Mouse (Mus musculus): ENCODE measurements around the gene Pla2g1b.
"Not testable (repeated sequence)": the region's sequence is repeated elsewhere in the genome, so short reads cannot be mapped to it uniquely, and the experiment has no call there.

The Pla2g1b gene

DNA sequence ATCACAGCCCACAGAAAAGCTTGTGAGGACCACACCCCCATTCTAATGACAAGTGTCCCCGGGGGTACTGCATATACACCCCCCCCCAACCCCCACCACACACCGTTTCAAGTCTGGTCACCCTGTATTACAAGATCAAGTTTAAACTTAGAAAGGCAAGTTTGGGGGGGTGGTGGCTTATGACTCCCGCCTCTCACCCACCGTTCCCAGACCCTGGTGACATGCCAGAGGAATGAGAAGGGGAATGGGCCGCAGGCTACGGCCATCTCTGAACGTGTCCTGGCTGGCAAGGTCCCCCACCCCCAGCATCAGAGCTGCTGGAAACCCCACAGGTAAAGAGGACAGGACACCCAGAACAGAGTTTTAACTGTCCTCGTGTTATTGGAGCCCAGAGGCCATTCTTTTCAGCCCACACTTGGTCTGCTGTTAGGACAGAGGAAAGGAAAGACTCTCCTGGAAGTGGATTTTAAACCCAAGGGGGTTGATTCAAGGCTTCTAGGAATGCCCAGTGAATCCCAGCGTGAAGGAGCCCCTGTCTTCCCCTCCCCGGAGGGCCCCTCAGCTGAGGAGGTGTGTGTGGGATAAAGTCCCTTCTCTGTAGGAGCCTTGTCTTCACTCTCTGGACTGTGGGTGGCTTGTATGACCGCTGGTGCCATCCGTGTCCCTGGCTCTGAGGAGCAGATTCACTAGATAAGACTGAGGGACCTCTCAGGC is 41.4 kb downstream of the Pla2g1b start:
- peak in 1 of 2 experiments; percentile 34 for DNase-seq

- peak; percentile 44 to 65 for DNase-seq
Measured at GRCm38 (mm10) chr5:115507981-115508858, 42.2 kb downstream of the Pla2g1b start.

GRCm38 (mm10) chr5:115508859-115509147 is 42.7 kb downstream of the Pla2g1b start:
- DNase-seq, result no peak

- DNase-seq, result no peak
Measured at GRCm38 (mm10) chr5:115509321-115509761, 43.3 kb downstream of the Pla2g1b start.

DNA sequence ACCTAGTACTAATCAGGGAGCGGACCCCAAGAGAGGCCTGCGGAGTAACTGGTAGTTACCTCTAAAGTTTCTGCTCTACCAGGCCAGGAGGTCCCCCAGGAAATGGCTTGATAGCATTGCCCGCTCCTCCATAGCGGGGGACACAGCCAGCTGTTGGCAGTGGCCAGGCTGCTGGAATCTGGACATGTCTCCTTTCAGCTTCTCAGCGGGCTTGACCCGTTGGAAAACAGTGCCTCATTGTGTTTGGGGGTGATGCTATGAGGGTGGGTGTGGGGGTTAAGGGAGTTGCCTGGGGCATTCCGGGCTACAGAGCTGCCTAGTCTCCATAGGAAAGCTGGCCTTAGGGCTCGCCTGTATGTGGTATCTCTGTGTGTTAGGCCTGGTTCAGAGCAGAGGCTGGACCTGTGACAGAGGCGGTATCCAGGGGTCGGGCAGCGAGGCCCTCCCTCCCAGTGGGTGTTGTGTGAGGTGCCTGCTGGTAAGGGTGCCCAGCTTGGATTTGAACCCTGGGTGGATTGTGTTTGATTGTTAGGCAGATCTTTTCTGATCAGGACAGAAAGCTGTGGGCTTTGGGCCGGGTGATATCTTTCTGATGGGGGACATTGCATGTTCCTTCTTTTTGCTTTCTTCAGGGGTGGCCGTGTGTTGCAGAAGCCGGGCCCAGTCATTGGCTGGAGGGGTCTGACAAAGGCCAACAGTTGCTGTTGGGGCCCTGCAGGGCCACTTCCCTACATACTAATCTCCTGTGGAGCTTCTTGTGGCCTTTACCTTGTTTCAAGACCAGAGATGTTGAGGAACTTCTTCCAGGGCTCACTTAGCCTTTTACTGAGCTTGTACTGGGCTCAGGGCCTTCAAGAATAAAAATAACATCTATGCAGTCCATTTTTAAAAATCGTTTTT is 44.0 kb downstream of the Pla2g1b start:
- DNase-seq, result peak in 1 of 2 experiments; percentile 16

- no peak for DNase-seq
Measured at GRCm38 (mm10) chr5:115512375-115512774, 46.3 kb downstream of the Pla2g1b start.

GRCm38 (mm10) chr5:115513246-115513645 is 47.2 kb downstream of the Pla2g1b start:
- DNase-seq, result no peak

DNA sequence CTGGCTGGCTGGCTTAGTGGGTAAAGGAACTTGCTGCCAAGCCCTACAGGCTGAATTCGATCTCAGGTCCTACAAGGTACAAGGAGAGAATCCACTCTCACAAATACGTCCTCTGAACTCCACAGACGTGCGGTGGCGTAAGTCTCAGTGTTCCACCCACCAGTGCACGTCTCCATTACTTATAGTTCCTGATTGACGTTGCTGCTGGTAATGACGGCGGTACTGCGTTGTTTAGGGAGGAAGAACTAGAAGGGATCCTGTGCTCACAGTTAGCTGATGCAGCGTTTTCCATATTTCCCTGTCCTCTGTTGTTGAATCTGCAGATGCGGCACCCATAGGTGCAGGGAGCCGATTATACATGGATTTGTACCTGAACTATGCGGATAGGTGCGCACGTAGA is 47.7 kb downstream of the Pla2g1b start:
- no peak for DNase-seq

- no peak for DNase-seq
Measured at GRCm38 (mm10) chr5:115514346-115514745, 48.3 kb downstream of the Pla2g1b start.

GRCm38 (mm10) chr5:115514896-115515587 is 49.0 kb downstream of the Pla2g1b start:
- DNase-seq, result peak in 1 of 2 experiments; percentile 20

DNA sequence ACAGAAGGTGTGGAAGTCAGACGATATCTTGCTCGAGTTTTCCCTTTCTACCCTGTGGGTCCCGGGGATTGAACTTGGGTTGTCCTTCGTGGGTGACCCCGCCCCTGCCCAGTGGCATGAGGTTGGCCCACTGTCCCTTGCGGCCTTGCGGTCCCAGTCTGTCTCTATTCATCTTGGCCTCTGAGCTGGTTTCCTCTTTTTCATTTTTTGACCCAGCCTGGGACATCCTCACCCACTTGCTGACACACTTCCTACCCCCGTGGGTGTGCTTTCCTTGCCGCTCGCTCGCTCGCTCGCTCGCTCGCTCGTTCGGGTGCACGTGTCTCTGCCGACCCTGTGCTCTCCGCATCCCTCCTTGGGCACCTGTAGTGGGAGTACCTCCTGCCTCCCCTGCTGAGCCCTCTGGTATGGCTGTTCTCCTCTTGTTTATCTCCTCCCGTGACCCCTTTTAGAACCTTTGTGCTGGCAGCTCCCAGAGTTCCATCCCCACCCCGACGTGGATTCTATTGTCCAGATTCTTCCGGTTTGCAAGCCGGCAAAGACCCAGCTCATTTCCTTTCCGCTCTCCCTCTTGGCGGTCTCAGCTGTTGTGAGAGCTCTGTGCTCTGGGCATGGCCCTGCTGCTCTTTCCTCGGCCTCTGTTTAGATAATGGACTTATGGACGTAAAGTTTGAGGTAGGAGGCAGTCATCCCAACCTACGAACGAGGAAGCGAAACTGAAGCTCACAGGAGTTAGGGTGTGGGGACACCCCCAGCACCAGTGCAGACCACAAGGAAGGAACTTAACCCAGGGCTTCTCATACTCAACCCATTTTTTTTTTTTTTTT is 50.2 kb downstream of the Pla2g1b start:
- peak; percentile 51 to 64 for DNase-seq

DNA sequence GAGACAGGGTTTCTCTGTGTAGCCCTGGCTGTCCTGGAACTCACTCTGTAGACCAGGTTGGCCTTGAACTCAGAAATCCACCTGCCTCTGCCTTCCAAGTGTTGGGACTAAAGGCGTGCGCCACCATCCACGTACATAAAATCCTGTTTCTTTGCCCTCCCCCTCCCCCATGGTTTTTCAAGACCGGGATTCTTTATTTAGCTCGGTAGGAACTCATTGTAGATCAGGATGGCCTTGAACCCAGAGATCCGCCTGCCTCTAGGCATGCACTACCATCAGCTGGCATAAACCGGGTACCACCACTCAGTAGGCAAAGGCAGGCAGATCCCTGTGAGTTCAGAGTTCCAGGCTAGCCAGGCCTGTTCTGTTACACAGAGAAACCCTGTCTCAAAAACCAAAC is 50.8 kb downstream of the Pla2g1b start:
- no peak for DNase-seq

GRCm38 (mm10) chr5:115517501-115517900 is 51.4 kb downstream of the Pla2g1b start:
- peak in 1 of 2 experiments; percentile 38 for DNase-seq

DNA sequence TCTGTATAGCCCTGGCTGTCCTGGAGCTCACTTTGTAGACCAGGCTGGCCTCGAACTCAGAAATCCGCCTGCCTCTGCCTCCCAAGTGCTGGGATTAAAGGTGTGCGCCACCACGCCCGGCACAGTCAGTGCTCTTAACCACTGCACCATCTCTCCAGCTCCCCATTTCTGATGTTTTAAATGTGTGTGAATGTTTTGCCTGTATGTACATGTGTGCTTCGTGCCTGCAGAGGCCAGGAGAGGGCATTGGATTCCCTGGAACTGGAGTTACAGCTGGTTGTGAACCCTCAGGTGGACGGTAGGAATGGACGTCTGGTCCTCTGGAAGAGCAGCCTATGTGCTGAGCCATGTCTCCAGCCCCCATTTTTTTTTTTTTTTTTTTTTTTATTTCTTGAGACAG is 52.2 kb downstream of the Pla2g1b start:
- not testable (repeated sequence) for DNase-seq

GRCm38 (mm10) chr5:115520325-115520869 is 54.3 kb downstream of the Pla2g1b start:
- DNase-seq, result no peak

DNA sequence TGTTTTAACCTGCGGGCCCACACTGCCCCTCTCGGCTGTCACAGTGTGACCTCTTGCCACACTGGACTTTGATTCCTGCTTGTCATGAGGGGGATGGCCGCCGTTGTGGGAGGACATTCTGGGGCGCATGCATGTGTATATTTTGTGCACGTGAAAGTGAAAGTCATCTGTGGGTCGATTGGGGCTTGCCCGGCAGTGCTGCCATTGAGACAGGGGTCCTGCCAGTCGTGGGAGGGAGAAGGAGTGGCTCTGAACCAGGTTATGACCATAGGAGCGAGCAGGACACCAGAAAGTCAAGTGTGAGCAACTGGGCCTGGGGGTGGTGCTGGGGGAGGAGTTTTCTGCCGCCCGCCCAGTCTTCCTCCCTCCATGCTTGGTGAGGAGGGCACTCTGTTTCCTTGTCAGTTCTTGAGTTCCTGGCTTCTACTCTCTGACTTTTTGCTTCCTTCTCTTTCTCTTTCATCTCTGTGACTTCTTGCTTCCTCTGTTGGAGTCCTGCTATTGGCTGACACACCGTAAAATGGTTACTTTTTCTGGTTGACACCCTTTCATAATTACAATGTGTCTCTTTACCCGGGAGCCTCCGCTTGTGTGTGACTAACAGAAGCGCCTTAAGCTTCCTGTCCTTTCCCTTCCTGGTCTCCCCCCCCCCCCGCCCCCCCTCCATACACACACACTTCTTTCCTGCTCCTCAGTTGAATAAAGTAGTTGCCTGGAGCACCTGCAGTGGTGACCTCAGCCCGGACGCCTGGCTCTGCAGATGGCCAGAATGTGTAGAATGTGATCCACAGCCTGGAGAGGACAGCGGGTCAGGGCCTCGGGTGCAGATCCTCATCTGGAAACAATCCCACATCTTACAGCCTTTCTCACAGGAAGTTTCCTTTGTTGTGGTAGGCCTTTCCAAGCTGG is 55.7 kb downstream of the Pla2g1b start:
- peak; percentile 66 to 76 for DNase-seq

DNA sequence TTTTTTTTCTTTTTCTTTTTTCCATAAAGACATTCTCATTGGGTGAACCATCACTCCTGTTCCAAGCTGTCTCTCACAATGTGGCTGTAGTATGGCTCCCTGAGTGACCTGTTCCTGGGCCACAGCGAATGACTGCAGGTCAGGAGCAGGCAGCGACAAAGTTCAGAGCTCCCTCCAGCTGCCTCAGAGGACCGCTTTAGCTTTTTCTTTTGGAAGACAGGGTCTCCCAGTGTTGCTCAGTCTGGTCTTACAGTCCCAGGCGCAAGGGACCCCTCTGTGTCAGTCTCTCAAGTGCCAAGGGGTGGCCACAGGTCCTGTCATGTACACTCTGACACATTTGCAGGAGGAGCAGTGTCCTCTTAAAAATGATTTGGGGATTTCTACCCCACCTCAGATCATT is 56.5 kb downstream of the Pla2g1b start:
- DNase-seq, result no peak

- no peak for DNase-seq
Measured at GRCm38 (mm10) chr5:115522981-115523499, 57.0 kb downstream of the Pla2g1b start.

GRCm38 (mm10) chr5:115523971-115524370 is 57.9 kb downstream of the Pla2g1b start:
- DNase-seq, result no peak

Data from thymus, postnatal 36 days (tissue).